Mouse (Mus musculus) spleen, adult 2 months (tissue): ENCODE data around the gene Mapk6.

Experiments used
- CTCF ChIP-seq: fragments of 200-500 bp; IDR thresholded peaks from 2 replicates; pipeline ENCODE4 v1.5.1; 2011; ENCODE audit warnings: mild to moderate bottlenecking, inconsistent platforms; ENCODE audit not compliant: insufficient read depth, insufficient read length, insufficient replicate concordance; ENCODE audit errors: extremely low read depth
- POLR2A ChIP-seq: fragments of 200-500 bp; IDR thresholded peaks from 2 replicates; pipeline ENCODE4 v1.6.1; 2011; ENCODE audit warnings: low read depth, low read length, inconsistent platforms

DNA sequence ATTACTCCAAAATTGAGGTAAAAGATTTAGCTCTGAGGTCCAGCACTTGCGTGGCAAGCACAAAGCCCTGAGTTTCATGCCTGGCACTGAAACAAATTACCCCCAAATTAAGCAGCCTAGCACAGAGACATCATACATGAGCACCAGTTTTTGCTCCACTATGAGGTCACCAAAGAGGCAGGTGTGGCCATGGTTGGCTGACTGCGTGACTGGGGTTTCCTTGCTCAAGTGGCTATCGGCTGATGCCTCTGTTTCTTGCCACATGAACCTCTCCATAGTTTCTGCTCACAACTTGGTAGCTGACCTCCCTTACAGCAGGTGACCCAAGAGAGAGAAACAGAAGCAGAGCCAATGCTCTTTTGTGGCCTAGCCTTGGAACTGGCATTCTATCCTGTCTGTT lies 81.8 kb downstream of the Mapk6 start:
- TF ChIP-seq CTCF: no peak
- no peak for TF ChIP-seq POLR2A
